ENCODE assay signal across 7 mouse cellular contexts in genomic region chr9:57220356-57220755, GRCm38 (mm10). TPM values are rescaled to one million over a fixed set of nuclear protein-coding genes. Genes with fewer than 3 reads are reported as not detected.
A peak's percentile ranks its signal among the peaks of the same experiment; 100 is the strongest.
DNase-seq lines count a peak whose midpoint lies in the region.

No protein-coding gene starts in this region.

- H3K27me3 ChIP-seq in splenic B cell, adult 2 months (ENCODE audit: control insufficient read depth, insufficient read depth, low read length, poor library complexity, severe bottlenecking): no peaks in the 10 kb centered on the region

- intact Hi-C loops in heart, postnatal 14 days (cut with DNase I): loop anchor here (5.0 to 10.0 kb wide), 2 partner anchors 166 to 328 kb away; no protein-coding TSS in a partner anchor

- H3K36me3 ChIP-seq in splenic B cell, adult 2 months (ENCODE audit: control insufficient read depth, insufficient read depth, low read length, poor library complexity, severe bottlenecking): no peaks in the 10 kb centered on the region

- peak; percentile 44 to 48 for DNase-seq in left cerebral cortex, adult 18-20 months (ENCODE audit: low spot score in 2 of 2)
- DNase-seq in left cerebral cortex, adult 11 months (ENCODE audit: low spot score): no peak
- peak; percentile 71 for DNase-seq in MN1 (ENCODE audit: low spot score)
- peak; percentile 38 for DNase-seq in cerebellum, adult 11-12 months
- peak; percentile 17 to 42 for DNase-seq in heart, postnatal 14 days
- peak; percentile 31 to 35 for DNase-seq in lung, adult 18-20 months
- peak; percentile 66 for DNase-seq in splenic B cell, adult 2 months (ENCODE audit: low read depth, low spot score)

RNA-seq across cellular contexts. Expression of gene Trcg1, which starts 16.0 kb away (rescaled TPM):
- not detected for total RNA-seq in left cerebral cortex, adult 18-20 months (2021)
- total RNA-seq in heart, postnatal 14 days (2021): not detected

RNA-seq across cellular contexts. Expression of gene 1700017B05Rik, which starts 42.1 kb away (rescaled TPM):
- total RNA-seq in left cerebral cortex, adult 18-20 months (2021): 10 to 100 TPM; 14.1 to 18.9 TPM
- 10 to 100 TPM; 15.5 to 16.4 TPM for total RNA-seq in heart, postnatal 14 days (2021)
